Mouse (Mus musculus) kidney, adult 2 months (tissue): ENCODE results near the gene Nuf2.

ENCODE experiments used
- CTCF ChIP-seq: fragments of 200-500 bp; conservative IDR thresholded peaks from 2 replicates; pipeline ENCODE4 v1.5.1; 2011; ENCODE audit warnings: low read depth, mild to moderate bottlenecking, control low read depth, low read length, moderate library complexity, mixed read lengths; ENCODE audit not compliant: insufficient read depth, insufficient read length
- POLR2A ChIP-seq: fragments of 200-500 bp; IDR thresholded peaks from one replicate; pipeline ENCODE4 v1.6.1; 2011; ENCODE audit warnings: low read depth, low read length, control low read depth

DNA sequence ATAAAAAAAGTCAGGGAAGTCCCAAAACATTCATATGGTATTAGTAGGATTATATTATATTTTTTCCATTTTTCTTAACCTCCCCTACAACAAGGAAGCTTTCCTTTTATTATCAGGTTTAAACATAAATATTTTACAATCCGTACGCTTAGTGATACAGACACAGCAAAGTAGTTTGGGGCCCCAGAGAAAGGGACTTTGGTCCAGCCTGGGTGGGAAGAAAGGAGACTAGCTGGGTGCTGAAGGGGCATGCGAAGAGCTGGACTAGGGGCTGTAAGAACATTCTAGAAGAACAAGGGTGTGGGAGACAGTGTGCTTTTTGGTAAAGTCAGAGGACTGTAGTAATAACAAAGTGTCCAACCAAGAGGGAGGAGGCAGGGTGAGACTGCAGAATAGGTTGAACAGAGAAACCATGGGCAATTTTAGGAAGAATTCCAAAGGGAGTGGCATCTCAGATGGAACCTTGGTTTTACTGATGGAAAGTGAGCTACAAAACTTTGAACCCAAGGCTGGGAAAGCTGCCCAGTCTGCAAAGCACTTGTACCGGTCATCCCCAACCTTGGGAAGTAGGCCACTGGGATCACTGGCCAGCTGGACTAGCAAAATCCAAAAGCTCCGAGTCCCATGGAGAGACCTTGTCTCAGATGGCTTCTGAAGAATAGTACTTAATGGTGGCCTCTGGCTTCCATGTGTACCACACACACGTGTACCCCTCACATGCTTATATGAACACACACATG, 48.5 kb downstream of the Nuf2 start:
- TF ChIP-seq CTCF (no peak), POLR2A (no peak)
